Mouse (Mus musculus): ENCODE results near the gene Vdac1. TPM values are rescaled to one million over a fixed set of nuclear protein-coding genes. Genes with fewer than 3 reads are reported as not detected.
A peak's percentile ranks its signal among the peaks of the same experiment; 100 is the strongest.

The Vdac1 gene
- polyA plus RNA-seq (2016; fragmentation: Nextera tagmentation; extraction: Ambion mirVana): 214 and 224 TPM in 2 replicates

- under 1% methylated on average over 84 of the region's 84 CpGs for WGBS
- Histone ChIP-seq H3K27me3 (ENCODE audit: poor library complexity, severe bottlenecking) (no peaks in the 10 kb centered on the region), H3K27ac (peak within 1 kb of the TSS; percentile 97), H3K36me3 (replicated peaks) (peaks cover 10% of the 10 kb centered on the region; the same call in 1 of the 2 replicates), H3K4me1 (peaks cover 57% of the 10 kb centered on the region), H3K4me3 (peak within 1 kb of the TSS; percentile 74), H3K9me3 (no peaks in the 10 kb centered on the region)
- DNase-seq (ENCODE audit: extremely low spot score, low spot score): peak; percentile 86
Measured at GRCm38 (mm10) chr11:52360471-52361277, at the start of gene Vdac1. Gene Vdac1, plus strand, starts transcription at chr11:52360860.

- H3K4me1 ChIP-seq: peaks cover 17% of the 10 kb centered on the region
- H3K4me3 ChIP-seq: 0 out of 2 replicates have a peak overlapping the region, but pooled peaks have one; percentile 14
- DNase-seq (ENCODE audit: extremely low spot score, low spot score): no peak
- WGBS: 15% methylated on average over 26 of the region's 26 CpGs
- no peak overlapping the region for H3K27ac ChIP-seq
- peaks cover 30% of the 10 kb centered on the region for H3K27me3 ChIP-seq (ENCODE audit: poor library complexity, severe bottlenecking)
- no peaks in the 10 kb centered on the region for H3K36me3 ChIP-seq (replicated peaks)
- H3K9me3 ChIP-seq: no peaks in the 10 kb centered on the region
Measured at GRCm38 (mm10) chr11:52314102-52314793, 46.4 kb upstream of the Vdac1 start.

GRCm38 (mm10) chr11:52318445-52318844 is 42.2 kb upstream of the Vdac1 start:
- Histone ChIP-seq H3K27me3 (ENCODE audit: poor library complexity, severe bottlenecking) (peaks cover 22% of the 10 kb centered on the region), H3K4me3 (no peak overlapping the region), H3K9me3 (no peaks in the 10 kb centered on the region), H3K4me1 (peaks cover 10% of the 10 kb centered on the region), H3K27ac (no peak overlapping the region), H3K36me3 (replicated peaks) (no peaks in the 10 kb centered on the region)
- no peak for DNase-seq (ENCODE audit: extremely low spot score, low spot score)
- 86% methylated on average over 13 of the region's 13 CpGs for WGBS

- Histone ChIP-seq H3K9me3 (no peaks in the 10 kb centered on the region), H3K27ac (no peak overlapping the region), H3K27me3 (ENCODE audit: poor library complexity, severe bottlenecking) (peaks cover 17% of the 10 kb centered on the region), H3K4me1 (peaks cover under 1% of the 10 kb centered on the region; the same call in 1 of the 2 replicates), H3K4me3 (no peak overlapping the region), H3K36me3 (replicated peaks) (no peaks in the 10 kb centered on the region)
- 85% methylated on average over 4 of the region's 4 CpGs for WGBS
- DNase-seq (ENCODE audit: extremely low spot score, low spot score): no peak
Measured at GRCm38 (mm10) chr11:52319664-52320063, 41.0 kb upstream of the Vdac1 start.

GRCm38 (mm10) chr11:52320529-52320928 is 40.1 kb upstream of the Vdac1 start:
- 79% methylated on average over 4 of the region's 4 CpGs for WGBS
- Histone ChIP-seq H3K4me3 (no peak overlapping the region), H3K27ac (no peak overlapping the region), H3K27me3 (ENCODE audit: poor library complexity, severe bottlenecking) (peaks cover 8% of the 10 kb centered on the region), H3K9me3 (no peaks in the 10 kb centered on the region), H3K4me1 (no peaks in the 10 kb centered on the region), H3K36me3 (replicated peaks) (no peaks in the 10 kb centered on the region)
- DNase-seq (ENCODE audit: extremely low spot score, low spot score): no peak

- H3K9me3 ChIP-seq: no peaks in the 10 kb centered on the region
- 83% methylated on average over 3 of the region's 3 CpGs for WGBS
Measured at GRCm38 (mm10) chr11:52321540-52321939, 39.1 kb upstream of the Vdac1 start.

GRCm38 (mm10) chr11:52324442-52325367 is 36.0 kb upstream of the Vdac1 start:
- 64% methylated on average over 23 of the region's 23 CpGs for whole genome bisulfite sequencing

More at GRCm38 (mm10) chr11:52321540-52321939, 39.1 kb upstream of the Vdac1 start:
- Histone ChIP-seq H3K27ac (no peak overlapping the region), H3K27me3 (ENCODE audit: poor library complexity, severe bottlenecking) (0 out of 2 replicates have a peak, but pooled peaks cover 7% of the 10 kb centered on the region), H3K4me1 (no peaks in the 10 kb centered on the region), H3K4me3 (no peak overlapping the region), H3K36me3 (replicated peaks) (no peaks in the 10 kb centered on the region)
- no peak for DNase-seq (ENCODE audit: extremely low spot score, low spot score)

GRCm38 (mm10) chr11:52327313-52327712 is 33.3 kb upstream of the Vdac1 start:
- no peak overlapping the region for H3K4me3 ChIP-seq
- H3K27ac ChIP-seq: no peak overlapping the region
- 0 out of 2 replicates have a peak, but pooled peaks cover 7% of the 10 kb centered on the region for H3K27me3 ChIP-seq (ENCODE audit: poor library complexity, severe bottlenecking)
- WGBS: 65% methylated on average over 3 of the region's 3 CpGs
- peaks cover 3% of the 10 kb centered on the region for H3K4me1 ChIP-seq
- no peaks in the 10 kb centered on the region for H3K36me3 ChIP-seq (replicated peaks)
- H3K9me3 ChIP-seq: no peaks in the 10 kb centered on the region
- no peak for DNase-seq (ENCODE audit: extremely low spot score, low spot score)

More at GRCm38 (mm10) chr11:52324442-52325367, 36.0 kb upstream of the Vdac1 start:
- no peaks in the 10 kb centered on the region for H3K36me3 ChIP-seq (replicated peaks)
- H3K27ac ChIP-seq: no peak overlapping the region
- no peaks in the 10 kb centered on the region for H3K4me1 ChIP-seq
- H3K4me3 ChIP-seq: no peak overlapping the region
- no peak for DNase-seq (ENCODE audit: extremely low spot score, low spot score)
- H3K9me3 ChIP-seq: no peaks in the 10 kb centered on the region
- 0 out of 2 replicates have a peak, but pooled peaks cover 7% of the 10 kb centered on the region for H3K27me3 ChIP-seq (ENCODE audit: poor library complexity, severe bottlenecking)

GRCm38 (mm10) chr11:52332421-52333118 is 28.1 kb upstream of the Vdac1 start:
- Histone ChIP-seq H3K4me1 (peaks cover 20% of the 10 kb centered on the region), H3K27ac (peak overlapping the region; percentile 1), H3K4me3 (no peak overlapping the region), H3K9me3 (no peaks in the 10 kb centered on the region), H3K27me3 (ENCODE audit: poor library complexity, severe bottlenecking) (no peaks in the 10 kb centered on the region), H3K36me3 (replicated peaks) (no peaks in the 10 kb centered on the region)
- DNase-seq (ENCODE audit: extremely low spot score, low spot score): peak; percentile 44
- WGBS: 50% methylated on average over 16 of the region's 16 CpGs

- H3K36me3 ChIP-seq (replicated peaks): no peaks in the 10 kb centered on the region
- DNase-seq (ENCODE audit: extremely low spot score, low spot score): no peak
- H3K9me3 ChIP-seq: no peaks in the 10 kb centered on the region
- H3K27ac ChIP-seq: peak overlapping the region; percentile 1
- no peaks in the 10 kb centered on the region for H3K27me3 ChIP-seq (ENCODE audit: poor library complexity, severe bottlenecking)
- H3K4me1 ChIP-seq: peaks cover 25% of the 10 kb centered on the region
- H3K4me3 ChIP-seq: no peak overlapping the region
- 92% methylated on average over 13 of the region's 13 CpGs for WGBS
Measured at GRCm38 (mm10) chr11:52333616-52334015, 27.0 kb upstream of the Vdac1 start.

GRCm38 (mm10) chr11:52335263-52335662 is 25.4 kb upstream of the Vdac1 start:
- H3K27me3 ChIP-seq (ENCODE audit: poor library complexity, severe bottlenecking): no peaks in the 10 kb centered on the region
- no peak overlapping the region for H3K27ac ChIP-seq
- H3K4me3 ChIP-seq: no peak overlapping the region
- no peak for DNase-seq (ENCODE audit: extremely low spot score, low spot score)
- peaks cover 25% of the 10 kb centered on the region for H3K4me1 ChIP-seq
- 87% methylated on average over 4 of the region's 4 CpGs for WGBS
- no peaks in the 10 kb centered on the region for H3K36me3 ChIP-seq (replicated peaks)
- no peaks in the 10 kb centered on the region for H3K9me3 ChIP-seq

- no peak for DNase-seq (ENCODE audit: extremely low spot score, low spot score)
- peaks cover 30% of the 10 kb centered on the region for H3K4me1 ChIP-seq
- H3K36me3 ChIP-seq (replicated peaks): no peaks in the 10 kb centered on the region
- no peak overlapping the region for H3K27ac ChIP-seq
- H3K4me3 ChIP-seq: no peak overlapping the region
- no peaks in the 10 kb centered on the region for H3K9me3 ChIP-seq
- 87% methylated on average over 7 of the region's 7 CpGs for WGBS
- no peaks in the 10 kb centered on the region for H3K27me3 ChIP-seq (ENCODE audit: poor library complexity, severe bottlenecking)
Measured at GRCm38 (mm10) chr11:52335924-52336323, 24.7 kb upstream of the Vdac1 start.

All from forebrain, embryonic 10.5 days (tissue).